Mouse (Mus musculus) cerebellum, adult 18-20 months (tissue): ENCODE data around the gene Cd4.

Source experiments
- DNase-seq, 2 experiments: peaks; one replicate each; pipeline ENCODE4 v3.0.0; 2021

The Cd4 gene

GRCm38 (mm10) chr6:124887986-124888385 is at the start of gene Cd4:
Gene Cd4 (minus strand): TSS chr6:124888221.
- DNase-seq: no peak

- DNase-seq: no peak
These were observed 49.5 kb upstream of the Cd4 start for GRCm38 (mm10) chr6:124937493-124937892.

- peak; percentile 39 to 64 for DNase-seq
These were observed 48.7 kb upstream of the Cd4 start for GRCm38 (mm10) chr6:124936681-124937080.

GRCm38 (mm10) chr6:124934670-124935069 is 46.6 kb upstream of the Cd4 start:
- DNase-seq: peak in 1 of 2 experiments; percentile 33

- no peak for DNase-seq
These were observed 45.1 kb upstream of the Cd4 start for GRCm38 (mm10) chr6:124933127-124933526.

GRCm38 (mm10) chr6:124932314-124932695 is 44.3 kb upstream of the Cd4 start:
- DNase-seq: peak; percentile 46 to 56

GRCm38 (mm10) chr6:124931525-124932313 is 43.7 kb upstream of the Cd4 start:
- peak; percentile 50 to 55 for DNase-seq

GRCm38 (mm10) chr6:124930754-124931524 is 42.9 kb upstream of the Cd4 start, which contains the start of gene Mlf2:
Gene Mlf2 (plus strand): TSS chr6:124931386.
- peak; percentile 99 for DNase-seq

- DNase-seq: peak; percentile 15 to 34
These were observed 42.2 kb upstream of the Cd4 start for GRCm38 (mm10) chr6:124930231-124930630.

- DNase-seq: no peak
These were observed 37.9 kb upstream of the Cd4 start for GRCm38 (mm10) chr6:124925941-124926340.

- no peak for DNase-seq
These were observed 37.3 kb upstream of the Cd4 start for GRCm38 (mm10) chr6:124925173-124925793.

- DNase-seq: no peak
These were observed 33.5 kb upstream of the Cd4 start for GRCm38 (mm10) chr6:124921539-124921938.

- no peak for DNase-seq
These were observed 32.5 kb upstream of the Cd4 start for GRCm38 (mm10) chr6:124920318-124921085.

GRCm38 (mm10) chr6:124919695-124920317 is 31.8 kb upstream of the Cd4 start, which contains the start of gene Ptms:
Gene Ptms (minus strand): TSS chr6:124920103.
- DNase-seq: peak; percentile 95 to 100

GRCm38 (mm10) chr6:124918890-124919627 is 31.0 kb upstream of the Cd4 start:
- peak in 1 of 2 experiments; percentile 50 for DNase-seq

GRCm38 (mm10) chr6:124918331-124918690 is 30.3 kb upstream of the Cd4 start:
- no peak for DNase-seq

- DNase-seq: peak; percentile 92 to 99
These were observed 29.7 kb upstream of the Cd4 start for GRCm38 (mm10) chr6:124917518-124918330.

- peak; percentile 93 to 99 for DNase-seq
These were observed 28.9 kb upstream of the Cd4 start for GRCm38 (mm10) chr6:124916695-124917517.

- peak; percentile 43 to 54 for DNase-seq
These were observed 28.1 kb upstream of the Cd4 start for GRCm38 (mm10) chr6:124915942-124916694.
